Mouse (Mus musculus) bone marrow macrophage, adult 2 months (primary cell): Measurements from ENCODE around the gene Atoh1. TPM values are rescaled to one million over a fixed set of nuclear protein-coding genes. Genes with fewer than 3 reads are reported as not detected.

Experiments
- H3K27ac ChIP-seq: 2 replicates; pipeline ENCODE4 v1.5.1; 2012; ENCODE audit warnings: low read depth, low read length; ENCODE audit not compliant: insufficient read depth
- H3K4me1 ChIP-seq: 2 replicates; pipeline ENCODE4 v1.6.1; 2012; ENCODE audit warnings: low read length; ENCODE audit not compliant: control insufficient read depth, insufficient read depth
- H3K4me3 ChIP-seq: 2 replicates; pipeline ENCODE4 v1.5.1; 2012; ENCODE audit warnings: mild to moderate bottlenecking, low read length, moderate library complexity; ENCODE audit not compliant: insufficient read depth
- CTCF ChIP-seq: IDR thresholded peaks from 2 replicates; pipeline ENCODE4 v1.5.1; 2012; ENCODE audit warnings: low read depth, mild to moderate bottlenecking, low read length, moderate library complexity
- POLR2A ChIP-seq: IDR thresholded peaks from 2 replicates; pipeline ENCODE4 v1.6.1; 2012; ENCODE audit warnings: mild to moderate bottlenecking, low read depth, low read length, borderline replicate concordance
- polyA plus RNA-seq: library from polyadenylated mRNA; stranded (reverse); fragments of >200 nt; gene quantifications from 2 replicates; pipeline ENCODE4 v1.2.4, GENCODE M21; 2012; ENCODE audit not compliant: missing spikeins, insufficient read depth, insufficient read length

Gene Atoh1
- polyA plus RNA-seq, 1 experiment, result not detected

DNA sequence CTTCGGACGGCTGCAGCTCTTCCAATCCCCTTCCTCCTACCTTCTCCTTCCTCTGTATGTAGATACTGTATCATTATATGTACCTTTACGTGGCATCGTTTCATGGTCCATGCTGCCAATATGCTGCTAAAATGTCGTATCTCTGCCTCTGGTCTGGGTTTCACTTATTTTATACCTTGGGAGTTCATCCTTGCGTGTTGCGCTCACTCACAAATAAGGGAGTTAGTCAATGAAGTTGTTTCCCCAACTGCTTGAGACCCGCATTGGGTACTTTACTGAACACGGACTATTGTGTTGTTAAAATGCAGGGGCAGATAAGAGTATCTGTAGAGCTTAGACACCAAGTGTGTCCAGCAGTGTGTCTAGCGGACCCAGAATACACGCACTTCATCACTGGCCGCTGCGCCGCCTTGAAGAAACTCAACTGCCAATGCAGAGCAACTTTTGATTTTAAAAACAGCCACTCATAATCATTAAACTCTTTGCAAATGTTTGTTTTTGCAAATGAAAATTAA lies 1.6 kb downstream of the Atoh1 start:
- no peak for TF ChIP-seq POLR2A
- no peak for TF ChIP-seq CTCF
- Histone ChIP-seq H3K4me3 (no peak overlapping the region), H3K4me1 (no peaks in the 10 kb centered on the region), H3K27ac (no peak overlapping the region)

DNA sequence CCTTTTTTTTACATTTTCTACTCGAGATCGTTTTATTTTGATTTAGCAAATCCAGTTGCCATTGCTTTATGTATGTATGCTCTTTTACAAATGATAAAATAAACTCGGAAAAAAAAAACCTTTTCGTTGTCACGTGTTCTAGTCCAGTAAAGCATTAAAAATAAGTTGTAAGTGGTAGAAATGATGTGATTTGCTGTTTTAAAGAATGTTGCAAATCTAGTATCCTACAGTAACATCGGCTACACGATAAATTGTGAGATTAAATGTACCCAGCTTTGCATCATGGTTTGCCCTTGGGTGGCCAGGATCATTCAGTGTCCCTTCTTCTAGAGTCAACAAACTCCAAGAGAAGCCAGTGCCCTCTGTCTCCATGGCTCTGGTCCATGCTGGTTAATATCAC lies 2.2 kb downstream of the Atoh1 start:
- Histone ChIP-seq H3K4me3 (no peak overlapping the region), H3K4me1 (no peaks in the 10 kb centered on the region), H3K27ac (no peak overlapping the region)
- TF ChIP-seq CTCF, result no peak
- TF ChIP-seq POLR2A, result no peak

DNA sequence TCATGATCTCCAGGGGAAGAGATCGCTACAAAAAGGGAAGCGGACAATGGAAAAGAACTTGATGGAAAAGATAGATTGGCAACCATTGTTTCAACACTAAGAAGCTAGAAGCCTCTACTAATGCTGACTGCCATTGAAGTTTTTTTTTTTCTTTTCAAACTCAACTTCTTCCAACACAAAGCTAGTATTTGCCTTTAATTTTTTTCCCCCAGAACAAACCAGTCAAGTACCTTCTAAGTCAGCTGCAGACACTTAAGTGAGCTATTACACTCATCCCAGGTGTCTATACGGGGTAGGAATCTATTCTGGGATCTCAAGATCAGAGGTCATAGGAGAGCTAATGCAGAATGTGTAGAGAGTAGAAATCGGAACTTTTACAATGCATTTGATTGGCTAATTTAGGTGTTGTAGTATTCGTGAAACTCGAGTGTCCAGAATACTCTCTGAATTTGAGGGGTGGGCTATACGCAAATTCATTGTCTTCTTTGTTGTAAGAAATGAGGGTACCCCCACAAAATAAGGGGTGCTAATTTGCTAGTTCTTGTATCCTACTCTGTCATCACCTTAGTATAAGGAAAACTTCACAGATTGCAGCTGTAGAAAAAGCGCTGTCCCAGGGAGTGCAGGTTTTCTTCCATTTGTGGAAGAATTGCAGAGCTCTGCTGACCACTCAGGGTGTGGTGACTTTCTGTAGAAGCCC lies 2.8 kb downstream of the Atoh1 start:
- no peak overlapping the region for H3K4me3 ChIP-seq
- TF ChIP-seq POLR2A (no peak), CTCF (no peak)
- no peak overlapping the region for H3K27ac ChIP-seq
- H3K4me1 ChIP-seq, result no peaks in the 10 kb centered on the region

DNA sequence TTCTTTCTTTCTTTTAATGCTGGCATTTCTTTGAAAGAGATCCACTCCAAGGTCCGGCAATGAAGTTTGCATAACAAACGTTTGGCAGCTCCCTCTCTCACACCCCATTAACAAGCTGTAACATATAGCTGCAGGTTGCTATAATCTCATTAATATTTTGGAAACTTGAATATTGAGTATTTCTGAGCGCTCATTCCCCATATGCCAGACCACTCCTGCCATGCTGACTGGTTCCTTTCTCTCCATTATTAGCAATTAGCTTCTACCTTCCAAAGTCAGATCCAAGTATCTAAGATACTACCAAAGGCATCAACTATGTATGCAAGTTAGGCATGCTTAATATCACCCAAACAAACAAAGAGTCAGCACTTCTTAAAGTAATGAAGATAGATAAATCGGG lies 4.4 kb downstream of the Atoh1 start:
- H3K27ac ChIP-seq, result no peak overlapping the region
- H3K4me3 ChIP-seq, result no peak overlapping the region
- TF ChIP-seq POLR2A (no peak), CTCF (no peak)
- no peaks in the 10 kb centered on the region for H3K4me1 ChIP-seq

DNA sequence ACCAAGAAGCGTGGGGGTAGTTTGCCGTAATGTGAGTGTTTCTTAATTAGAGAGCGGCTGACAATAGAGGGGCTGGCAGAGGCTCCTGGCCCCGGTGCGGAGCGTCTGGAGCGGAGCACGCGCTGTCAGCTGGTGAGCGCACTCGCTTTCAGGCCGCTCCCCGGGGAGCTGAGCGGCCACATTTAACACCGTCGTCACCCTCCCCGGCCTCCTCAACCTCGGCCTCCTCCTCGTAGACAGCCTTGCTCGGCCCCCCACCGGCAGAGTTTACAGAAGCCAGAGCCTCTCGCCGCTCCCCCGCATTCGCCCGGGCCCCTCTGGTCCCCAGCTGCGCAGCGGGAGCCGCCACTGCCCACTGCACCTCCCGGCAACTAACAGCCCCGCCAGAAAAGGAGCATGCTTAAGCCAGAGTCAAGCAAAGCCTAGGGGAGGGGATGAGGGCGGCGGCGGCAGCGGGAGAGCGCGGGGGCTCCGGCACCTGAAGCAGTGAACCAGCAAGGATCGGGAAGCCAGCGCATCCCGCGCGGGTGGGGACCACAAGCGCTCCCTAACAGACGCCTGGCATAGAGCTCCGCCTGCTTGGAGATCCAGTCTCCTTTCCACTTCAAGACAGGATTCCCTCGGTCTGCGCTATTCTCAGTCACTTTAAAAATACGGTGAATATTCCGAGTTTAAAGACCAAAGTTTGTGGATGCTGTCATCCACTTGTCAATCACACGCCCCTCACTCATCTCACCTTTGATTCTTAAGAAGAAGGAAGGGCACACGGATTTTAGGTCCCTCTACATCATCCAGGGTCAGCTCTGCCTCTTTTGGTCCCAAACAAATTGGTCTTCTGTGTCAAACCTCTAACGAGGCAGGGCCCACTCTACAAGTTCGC lies 5.8 kb downstream of the Atoh1 start:
- no peaks in the 10 kb centered on the region for H3K4me1 ChIP-seq
- no peak overlapping the region for H3K4me3 ChIP-seq
- TF ChIP-seq CTCF, result no peak
- no peak for TF ChIP-seq POLR2A
- H3K27ac ChIP-seq, result no peak overlapping the region

DNA sequence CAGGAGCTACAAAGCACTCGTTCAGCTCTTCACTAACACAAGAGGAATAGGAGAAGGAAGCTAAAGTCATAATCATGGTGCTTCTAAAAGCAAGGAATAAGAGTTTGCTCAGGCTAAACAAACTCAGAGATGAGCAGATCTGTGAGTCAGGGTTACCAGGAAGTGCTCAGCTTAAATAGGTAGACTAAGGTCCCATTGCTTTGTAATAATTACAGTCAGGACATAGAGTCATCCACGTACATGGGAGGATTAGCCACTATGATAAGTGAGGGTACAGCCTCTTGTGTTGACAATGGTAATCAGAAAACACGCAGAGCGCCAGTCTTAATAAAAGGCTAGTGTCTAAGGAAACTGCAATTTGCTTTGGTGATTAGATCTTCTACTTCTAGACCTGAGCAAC lies 7.4 kb downstream of the Atoh1 start:
- TF ChIP-seq POLR2A, result no peak
- no peak for TF ChIP-seq CTCF
- no peak overlapping the region for H3K27ac ChIP-seq
- no peaks in the 10 kb centered on the region for H3K4me1 ChIP-seq
- no peak overlapping the region for H3K4me3 ChIP-seq

DNA sequence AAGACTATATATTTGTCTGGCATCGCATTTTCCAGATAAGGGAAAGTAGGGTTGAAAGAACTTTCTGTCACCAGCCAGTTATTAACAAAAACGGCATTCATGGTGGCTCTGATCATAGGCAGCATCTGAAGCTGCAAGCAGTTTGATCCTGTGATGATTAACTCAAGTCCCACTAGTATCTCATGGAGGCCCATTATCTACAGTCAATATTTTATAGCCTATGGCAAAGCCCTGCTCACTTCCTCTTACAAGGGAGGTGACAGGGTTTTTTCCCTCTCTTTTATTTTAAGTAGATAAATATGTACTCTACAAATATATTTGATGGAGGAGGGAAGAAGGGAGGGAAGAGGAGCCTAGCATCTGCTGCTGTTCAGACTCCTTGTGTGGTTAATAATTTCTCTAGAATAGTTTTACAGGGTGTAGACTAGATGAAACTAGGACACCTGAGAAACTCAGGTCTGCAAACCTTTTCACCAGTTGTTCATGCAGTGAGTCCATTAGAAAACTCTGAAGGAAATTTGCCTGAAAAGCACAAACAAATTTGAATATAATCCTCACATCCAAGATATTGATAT lies 14.1 kb downstream of the Atoh1 start:
- H3K4me3 ChIP-seq, result no peak overlapping the region
- no peak for TF ChIP-seq CTCF
- no peak for TF ChIP-seq POLR2A
- no peak overlapping the region for H3K27ac ChIP-seq
- H3K4me1 ChIP-seq, result no peaks in the 10 kb centered on the region

DNA sequence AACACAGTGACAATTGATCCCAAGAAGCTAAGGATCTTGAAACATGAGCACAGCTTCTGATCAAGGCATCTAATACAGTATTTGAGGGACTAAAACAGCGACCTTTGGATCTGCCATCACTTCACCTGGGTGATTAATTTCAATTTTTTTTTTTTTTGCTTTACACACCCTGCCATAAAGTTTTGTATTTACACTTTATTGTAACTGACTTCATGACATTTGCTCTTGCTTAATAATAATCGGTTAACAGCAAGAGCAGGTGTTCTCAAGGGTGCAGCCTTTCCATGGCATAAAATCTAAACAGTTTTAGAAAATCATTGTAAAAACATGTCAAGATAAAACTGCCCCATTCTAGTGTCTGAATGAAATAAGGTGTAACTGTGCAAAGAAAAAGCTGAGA lies 25.6 kb downstream of the Atoh1 start:
- TF ChIP-seq CTCF, result no peak
- TF ChIP-seq POLR2A, result no peak

DNA sequence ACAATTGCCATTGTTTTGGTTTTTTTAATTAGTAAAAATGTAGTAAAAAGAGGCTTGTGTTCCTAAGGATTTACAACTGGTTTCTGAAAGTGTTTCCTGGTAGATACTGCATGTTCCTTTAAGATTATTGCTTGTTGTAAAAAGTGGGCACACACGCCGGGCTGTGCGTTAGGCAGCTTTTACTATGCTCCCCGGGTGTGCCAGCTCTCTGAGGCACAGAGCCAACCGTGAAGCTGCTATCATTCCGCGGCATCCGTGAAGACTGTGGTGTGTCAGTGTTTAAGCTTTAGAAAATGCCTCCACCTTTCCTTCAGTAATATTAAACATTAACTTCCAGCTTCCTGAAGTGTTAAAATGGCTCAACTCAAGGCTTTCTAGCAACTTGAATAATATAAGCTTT lies 35.0 kb downstream of the Atoh1 start:
- TF ChIP-seq CTCF (no peak), POLR2A (no peak)
- no peaks in the 10 kb centered on the region for H3K4me1 ChIP-seq
- H3K27ac ChIP-seq, result no peak overlapping the region
- H3K4me3 ChIP-seq, result no peak overlapping the region

More for the DNA sequence above, 25.6 kb downstream of the Atoh1 start:
- no peaks in the 10 kb centered on the region for H3K4me1 ChIP-seq
- no peak overlapping the region for H3K4me3 ChIP-seq
- H3K27ac ChIP-seq, result no peak overlapping the region

DNA sequence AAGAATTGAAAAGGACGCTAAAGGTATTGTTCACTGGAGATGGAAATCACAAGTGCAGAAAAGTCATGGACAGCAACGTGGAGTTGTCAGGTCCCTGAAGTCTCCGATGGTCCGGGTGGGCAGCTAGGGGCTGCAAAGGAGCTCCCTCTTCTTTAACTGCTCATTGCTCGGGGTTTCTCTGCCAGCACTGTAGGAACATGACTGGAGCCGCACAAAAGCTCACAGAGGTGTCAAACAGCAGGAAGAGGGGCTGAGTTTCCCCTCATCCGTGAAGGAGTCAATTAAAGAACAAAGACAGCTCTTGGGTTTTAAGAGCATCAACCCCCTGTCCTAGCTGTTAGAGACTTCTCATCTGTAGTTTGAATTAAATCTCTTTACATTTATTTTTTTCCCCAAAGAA lies 44.5 kb downstream of the Atoh1 start:
- no peaks in the 10 kb centered on the region for H3K4me1 ChIP-seq
- H3K27ac ChIP-seq, result no peak overlapping the region
- TF ChIP-seq POLR2A, result no peak
- no peak for TF ChIP-seq CTCF
- no peak overlapping the region for H3K4me3 ChIP-seq
